Mouse (Mus musculus): ENCODE results near the gene Jpt1.
"Not testable (repeated sequence)": the region's sequence is repeated elsewhere in the genome, so short reads cannot be mapped to it uniquely, and the experiment has no call there.

- not testable (repeated sequence) for TF ChIP-seq POLR2A (IDR thresholded peaks at IDR 0.05; ENCODE audit: low read depth, low read length); CTCF (IDR thresholded peaks at IDR 0.05; ENCODE audit: extremely low read depth, insufficient read length, insufficient replicate concordance, low read depth, low read length)
These were observed 36.8 kb downstream of the Jpt1 start for GRCm38 (mm10) chr11:115477388-115477787.

Measured in small intestine, adult 2 months (tissue).